Mouse (Mus musculus) heart, adult 2 months (tissue): ENCODE measurements around the gene Rin3. TPM values are rescaled to one million over a fixed set of nuclear protein-coding genes. Genes with fewer than 3 reads are reported as not detected.

Experiments
- DNase-seq, 2 experiments: peaks; one replicate each; pipeline ENCODE4 v3.0.0; 2021
- H3K27ac ChIP-seq: fragments of 200-600 bp; 2 replicates; pipeline ENCODE4 v1.8.1; 2022
- H3K27me3 ChIP-seq: fragments of 200-500 bp; 2 replicates; pipeline ENCODE4 v1.6.1; 2012; ENCODE audit warnings: mild to moderate bottlenecking, low read length, inconsistent platforms, mixed read lengths; ENCODE audit not compliant: control insufficient read depth, insufficient read depth
- H3K36me3 ChIP-seq: fragments of 200-500 bp; 2 replicates; pipeline ENCODE4 v1.6.1; 2012; ENCODE audit warnings: low read length, inconsistent platforms; ENCODE audit not compliant: control insufficient read depth, insufficient read depth
- H3K4me1 ChIP-seq: fragments of 200-500 bp; 2 replicates; pipeline ENCODE4 v1.6.1; 2011; ENCODE audit warnings: low read length; ENCODE audit not compliant: control insufficient read depth, insufficient read depth
- H3K4me3 ChIP-seq: fragments of 200-600 bp; 2 replicates; pipeline ENCODE4 v1.8.1; 2022
- H3K79me2 ChIP-seq: fragments of 200-500 bp; replicated peaks from 2 replicates; pipeline ENCODE4 v1.6.1; 2012; ENCODE audit warnings: mild to moderate bottlenecking, inconsistent platforms, low read length, moderate library complexity, mixed read lengths; ENCODE audit not compliant: control insufficient read depth, insufficient read depth
- H3K9ac ChIP-seq: fragments of 200-500 bp; 2 replicates; pipeline ENCODE4 v1.6.1; 2012; ENCODE audit warnings: low read depth, mild to moderate bottlenecking, control low read depth, inconsistent platforms, low read length, mixed read lengths
- CTCF ChIP-seq: fragments of 200-600 bp; IDR thresholded peaks from 2 replicates; pipeline ENCODE4 v1.8.1; 2022; ENCODE audit warnings: antibody characterized with exemption, mild to moderate bottlenecking, moderate library complexity
- EP300 ChIP-seq: fragments of 200-500 bp; IDR thresholded peaks from 2 replicates; pipeline ENCODE4 v1.6.1; 2011; ENCODE audit warnings: low read depth, low read length, control low read depth; ENCODE audit not compliant: insufficient read depth
- POLR2A ChIP-seq: fragments of 200-500 bp; IDR thresholded peaks from 2 replicates; pipeline ENCODE4 v1.6.1; 2011; ENCODE audit warnings: mild to moderate bottlenecking, low read depth, low read length, control low read depth; ENCODE audit not compliant: insufficient read depth
- WGBS: fragments of 180-500 bp; shearing (Covaris S2); methylation state at CpG from one replicate; pipeline ENCODE4 v1.1.7; 2018; 5-methylcytosine and 5-hydroxymethylcytosine counted together
- intact Hi-C: fragments of 180-260 bp; cut with DNase I; formaldehyde crosslinking; loops from one replicate; pipeline ENCODE4 v1.15.1; 2025
- long read RNA-seq: library from polyadenylated mRNA; stranded (forward); transcript quantifications from one replicate; pipeline ENCODE4 v2.0.0, GENCODE M21; 2021
- polyA plus RNA-seq: library from polyadenylated mRNA; depleted of rRNA; stranded (reverse); fragments of >200 nt; gene quantifications from 2 replicates; pipeline ENCODE4 v1.2.3, GENCODE M21; 2012; rRNA removed
- total RNA-seq, 2 experiments: library from RNA; stranded (reverse); gene quantifications; 2 replicates each; pipeline ENCODE4 v1.2.3; 2021

Gene Rin3
- total RNA-seq (10 to 100 TPM; 14.7 to 25.3 TPM), polyA plus RNA-seq (6.1 and 10.3 TPM in 2 replicates)
- long read RNA-seq, partial matches to known transcripts, result 6 of 10 reads
- long read RNA-seq, other reads (novel, unspliced or antisense), result 2 of 10 reads

DNA sequence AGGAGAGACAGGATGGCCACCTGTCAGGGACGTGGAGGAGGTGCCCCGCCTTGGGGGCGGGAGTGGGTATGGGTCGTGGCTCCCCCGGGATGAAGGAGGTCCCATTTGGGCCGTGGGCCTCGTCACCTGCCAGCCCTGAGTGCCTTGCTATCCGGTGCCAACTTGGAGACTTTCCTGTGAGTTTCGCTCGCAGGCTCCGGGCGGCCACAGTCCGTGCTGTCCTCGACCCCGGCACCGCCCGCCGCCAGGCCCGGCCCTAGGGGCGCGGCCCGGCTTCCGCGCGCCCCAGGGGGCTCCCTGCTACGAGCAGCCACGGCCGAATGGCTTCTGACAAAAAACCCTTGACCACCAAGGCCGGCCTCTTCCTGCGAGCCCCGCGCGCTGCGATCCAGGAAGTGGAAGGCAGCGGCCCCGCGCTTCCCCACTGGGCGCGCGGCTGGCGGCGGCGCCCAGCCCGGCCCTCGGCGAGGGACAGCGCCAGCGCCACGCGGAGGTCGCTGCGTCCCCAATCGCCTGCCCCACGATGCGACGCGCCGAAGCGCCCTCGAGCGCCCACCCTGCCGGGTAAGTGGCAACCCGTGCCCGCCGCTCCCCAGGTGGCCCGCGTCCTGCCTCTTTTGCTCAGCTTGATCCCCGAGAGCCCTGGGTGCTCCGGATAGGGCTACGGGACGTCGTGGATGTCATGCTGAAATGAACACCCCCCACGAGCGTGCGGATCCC, at the start of gene Rin3:
Gene Rin3, plus strand, starts transcription at position 286 of the 720 bp plus-strand sequence.
- 2% methylated on average over 75 of the region's 75 CpGs for WGBS
- peaks cover 10% of the 10 kb centered on the region for H3K4me1 ChIP-seq
- peaks cover 2% of the 10 kb centered on the region for H3K36me3 ChIP-seq
- H3K27ac ChIP-seq, result peak within 1 kb of the TSS; percentile 96
- peak within 1 kb of the TSS; percentile 69 for H3K4me3 ChIP-seq
- peak; percentile 84 to 87 for DNase-seq
- peak; percentile 49 for TF ChIP-seq CTCF
- TF ChIP-seq EP300, result no peak
- H3K9ac ChIP-seq, result peak within 1 kb of the TSS; percentile 95
- no peaks in the 10 kb centered on the region for H3K79me2 ChIP-seq
- no peaks in the 10 kb centered on the region for H3K27me3 ChIP-seq
- intact Hi-C loops, result loop anchor here (2.0 kb wide), 1 partner anchor 26 kb away; no protein-coding TSS in a partner anchor

DNA sequence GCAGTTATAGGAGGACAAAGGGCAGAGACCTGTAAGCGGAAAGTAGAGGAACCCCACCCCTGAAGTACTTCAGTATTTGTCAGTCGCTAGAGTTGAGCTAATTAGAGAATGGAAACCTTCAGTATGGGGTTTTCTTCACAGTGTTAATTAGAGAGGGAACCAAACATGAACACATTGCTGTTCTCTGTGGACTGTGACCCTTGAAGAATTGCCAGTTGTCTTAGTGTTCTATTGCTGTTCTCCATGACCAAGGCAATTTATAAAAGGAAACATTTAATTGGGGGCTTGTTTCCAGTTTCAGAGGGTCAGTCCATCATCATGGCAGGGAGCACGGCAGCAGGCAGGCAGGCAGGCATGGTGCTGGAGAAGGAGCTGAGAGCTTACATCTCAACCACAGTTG, 47.3 kb upstream of the Rin3 start:
- Histone ChIP-seq H3K4me3 (no peak overlapping the region), H3K4me1 (no peaks in the 10 kb centered on the region), H3K9ac (no peak overlapping the region), H3K36me3 (no peaks in the 10 kb centered on the region), H3K27ac (no peak overlapping the region), H3K79me2 (no peaks in the 10 kb centered on the region), H3K27me3 (no peaks in the 10 kb centered on the region)
- WGBS, result 82% methylated on average over 3 of the region's 3 CpGs
- intact Hi-C loops, result no loop called here
- DNase-seq, result no peak
- TF ChIP-seq POLR2A, result no peak
- TF ChIP-seq CTCF, result no peak
- TF ChIP-seq EP300, result no peak

DNA sequence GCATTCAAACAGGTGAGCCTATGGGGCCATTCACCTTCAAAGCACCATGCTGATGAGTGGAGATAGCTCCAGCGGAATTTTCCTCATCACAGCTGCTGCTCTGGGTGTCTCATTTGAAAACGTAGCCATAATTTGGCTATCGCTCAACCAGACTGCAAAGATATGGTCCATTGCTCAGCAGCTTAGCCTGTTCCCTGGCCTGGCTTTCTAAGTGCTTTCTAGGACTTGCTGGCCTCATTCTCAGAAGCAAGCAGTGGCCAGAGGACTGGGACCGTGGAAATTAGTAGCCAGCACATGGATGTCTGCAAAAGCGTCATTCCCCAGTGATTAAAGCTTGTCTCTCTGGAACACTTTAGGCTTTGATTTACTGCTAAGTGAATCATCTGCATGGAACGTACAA, 46.5 kb upstream of the Rin3 start:
- H3K36me3 ChIP-seq, result no peaks in the 10 kb centered on the region
- intact Hi-C loops, result no loop called here
- no peak overlapping the region for H3K27ac ChIP-seq
- TF ChIP-seq POLR2A, result no peak
- no peak overlapping the region for H3K4me3 ChIP-seq
- H3K4me1 ChIP-seq, result no peaks in the 10 kb centered on the region
- H3K9ac ChIP-seq, result no peak overlapping the region
- WGBS, result 71% methylated on average over 6 of the region's 6 CpGs
- no peak for DNase-seq
- H3K79me2 ChIP-seq, result no peaks in the 10 kb centered on the region
- H3K27me3 ChIP-seq, result no peaks in the 10 kb centered on the region

DNA sequence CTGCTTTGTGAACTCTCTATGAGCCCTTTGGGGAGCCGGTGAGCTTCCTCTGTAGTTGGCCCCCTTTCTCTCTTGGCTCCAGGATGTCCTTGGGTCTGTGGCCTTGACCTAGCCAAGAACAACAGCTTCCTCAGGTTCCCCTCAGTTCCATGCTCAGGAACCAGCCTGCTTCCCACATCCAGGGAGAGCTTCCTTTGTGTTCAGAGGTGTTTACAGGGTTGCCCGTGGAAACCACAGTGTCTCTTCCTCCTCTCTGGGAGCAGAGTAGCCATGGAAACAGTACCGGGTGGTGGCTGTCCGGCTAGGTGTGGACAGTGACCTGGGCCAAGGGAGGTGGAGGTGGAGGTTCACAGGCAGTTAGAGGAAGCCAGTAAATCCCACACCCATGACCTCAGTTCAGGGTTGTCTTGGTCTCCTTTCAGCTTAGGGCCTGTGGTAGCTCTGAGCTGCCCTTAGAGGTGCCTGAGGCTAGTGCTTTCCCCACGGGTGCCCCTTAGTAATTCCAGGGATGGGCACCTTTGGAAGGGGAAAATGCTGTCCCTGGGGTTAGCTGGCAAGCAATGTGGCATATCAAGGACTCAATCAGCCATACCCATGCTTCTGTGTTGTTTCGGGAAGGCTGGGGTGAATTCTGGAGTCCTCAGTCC, 40.6 kb upstream of the Rin3 start:
- H3K4me3 ChIP-seq, result no peak overlapping the region
- H3K79me2 ChIP-seq, result no peaks in the 10 kb centered on the region
- peak; percentile 38 to 68 for DNase-seq
- 50% methylated on average over 6 of the region's 6 CpGs for WGBS
- TF ChIP-seq POLR2A (no peak), EP300 (peak; percentile 74)
- intact Hi-C loops, result no loop called here
- H3K36me3 ChIP-seq, result no peaks in the 10 kb centered on the region
- H3K9ac ChIP-seq, result no peak overlapping the region
- H3K27ac ChIP-seq, result no peak overlapping the region; the same call in 1 of the 2 replicates
- peaks cover 2% of the 10 kb centered on the region for H3K4me1 ChIP-seq
- H3K27me3 ChIP-seq, result no peaks in the 10 kb centered on the region

DNA sequence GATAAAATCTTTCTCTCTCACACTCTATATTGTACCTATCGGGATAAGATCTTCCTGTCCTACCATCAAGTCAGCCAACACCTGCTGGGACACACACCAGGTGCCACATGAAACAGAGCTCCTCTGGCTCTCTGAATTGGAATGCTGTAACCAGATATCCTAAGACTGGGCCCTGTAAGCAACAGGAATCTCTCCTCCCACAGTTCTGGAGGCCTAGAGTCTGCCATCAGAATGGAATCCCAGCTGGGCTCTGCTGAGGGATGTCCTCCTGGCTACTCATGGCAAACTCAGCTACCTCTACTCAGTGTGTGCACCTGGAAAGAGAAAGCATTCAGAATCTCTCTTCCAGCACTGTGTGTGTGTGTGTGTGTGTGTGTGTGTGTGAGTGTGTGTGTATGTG, 38.9 kb upstream of the Rin3 start:
- TF ChIP-seq EP300 (no peak), POLR2A (no peak), CTCF (no peak)
- no peak for DNase-seq
- Histone ChIP-seq H3K27ac (no peak overlapping the region), H3K79me2 (no peaks in the 10 kb centered on the region), H3K4me1 (peaks cover 2% of the 10 kb centered on the region), H3K27me3 (no peaks in the 10 kb centered on the region), H3K36me3 (no peaks in the 10 kb centered on the region), H3K4me3 (no peak overlapping the region), H3K9ac (no peak overlapping the region)
- intact Hi-C loops, result no loop called here
- WGBS, result 83% methylated on average over 1 of the region's 1 CpGs

DNA sequence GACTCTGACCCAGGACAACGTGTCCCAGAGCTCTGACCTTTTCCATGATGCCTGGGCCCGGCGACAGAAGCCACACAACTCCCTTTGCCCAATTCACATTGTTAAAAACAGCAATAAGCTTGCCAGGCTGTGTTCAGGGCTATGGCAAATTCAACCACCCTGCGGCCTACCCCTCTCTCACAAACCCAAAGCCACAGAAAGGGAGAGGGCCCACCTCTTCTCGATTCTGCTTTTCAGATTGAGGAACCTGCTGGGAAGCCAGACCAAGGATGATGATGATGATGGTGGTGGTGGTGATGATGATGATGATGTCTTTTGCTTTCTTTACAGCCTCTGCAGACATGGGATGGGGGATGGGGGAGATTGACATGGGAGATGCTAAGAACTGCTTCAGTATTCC, 36.6 kb upstream of the Rin3 start:
- Histone ChIP-seq H3K9ac (no peak overlapping the region), H3K79me2 (no peaks in the 10 kb centered on the region), H3K4me3 (no peak overlapping the region), H3K27ac (no peak overlapping the region), H3K36me3 (no peaks in the 10 kb centered on the region), H3K27me3 (no peaks in the 10 kb centered on the region), H3K4me1 (peaks cover 2% of the 10 kb centered on the region)
- no peak for TF ChIP-seq CTCF
- TF ChIP-seq EP300, result no peak
- TF ChIP-seq POLR2A, result no peak
- intact Hi-C loops, result no loop called here
- 81% methylated on average over 5 of the region's 5 CpGs for WGBS
- DNase-seq, result no peak
